Mouse (Mus musculus) MEL (cell line): Measurements from ENCODE around the gene Snap91. TPM values are rescaled to one million over a fixed set of nuclear protein-coding genes. Genes with fewer than 3 reads are reported as not detected.

ENCODE experiments used
- DNase-seq: peaks from one replicate; pipeline ENCODE4 v3.0.0; 2011; ENCODE audit warnings: low read depth, low spot score
- H3K27ac ChIP-seq: 2 replicates; pipeline ENCODE4 v1.5.1; 2012; ENCODE audit warnings: low read depth, mild to moderate bottlenecking, control low read depth, low read length, moderate library complexity; ENCODE audit not compliant: control insufficient read depth
- H3K27me3 ChIP-seq, 2 experiments: fragments of 150-350 bp in 1 of 2; sonication (generic) in 1 of 2; 2 replicates each; pipeline ENCODE4 v1.6.1; 2012; ENCODE audit warnings: low read length in 2 of 2, mild to moderate bottlenecking in 2 of 2, improper control_type of control experiment in 1 of 2, moderate library complexity in 1 of 2; ENCODE audit not compliant: insufficient read depth in 2 of 2, control insufficient read depth in 1 of 2
- H3K36me3 ChIP-seq, 2 experiments: 2 replicates each; pipeline ENCODE4 v1.6.1; 2012 to 2014; ENCODE audit warnings: low read length in 2 of 2, improper control_type of control experiment in 1 of 2, inconsistent platforms in 1 of 2, mild to moderate bottlenecking in 1 of 2; ENCODE audit not compliant: insufficient read depth in 2 of 2, control insufficient read depth in 1 of 2
- H3K4me1 ChIP-seq, 2 experiments: fragments of 150-350 bp in 1 of 2; sonication (generic) in 1 of 2; 2 replicates each; pipeline ENCODE4 v1.6.1; 2012; ENCODE audit warnings: low read length in 2 of 2, improper control_type of control experiment in 1 of 2, mild to moderate bottlenecking in 1 of 2; ENCODE audit not compliant: insufficient read depth in 2 of 2, control insufficient read depth in 1 of 2
- H3K4me3 ChIP-seq, 2 experiments: fragments of 150-350 bp in 1 of 2; sonication (generic) in 1 of 2; 2 replicates each; pipeline ENCODE4 v1.5.1; 2012; ENCODE audit warnings: low read depth in 2 of 2, low read length in 2 of 2, mild to moderate bottlenecking in 2 of 2, moderate library complexity in 2 of 2, control low read depth in 1 of 2, improper control_type of control experiment in 1 of 2; ENCODE audit not compliant: control insufficient read depth in 1 of 2, insufficient read depth in 1 of 2
- H3K79me2 ChIP-seq: 2 replicates; pipeline ENCODE4 v1.6.1; 2012; ENCODE audit warnings: mild to moderate bottlenecking, low read length, moderate library complexity; ENCODE audit not compliant: control insufficient read depth, poor library complexity, insufficient read depth
- H3K9ac ChIP-seq: 2 replicates; pipeline ENCODE4 v1.6.1; 2012; ENCODE audit warnings: low read depth, mild to moderate bottlenecking, control low read depth, low read length, moderate library complexity; ENCODE audit not compliant: control insufficient read depth, poor library complexity, severe bottlenecking
- H3K9me3 ChIP-seq: fragments of 150-350 bp; sonication (generic); replicated peaks from 2 replicates; pipeline ENCODE4 v1.6.1; 2012; ENCODE audit warnings: mild to moderate bottlenecking, low read length, improper control_type of control experiment, moderate library complexity; ENCODE audit not compliant: insufficient read depth
- BHLHE40 ChIP-seq: IDR thresholded peaks from 2 replicates; pipeline ENCODE4 v1.6.1; 2012; ENCODE audit warnings: low read depth, mild to moderate bottlenecking, inconsistent platforms, low read length, improper control_type of control experiment, borderline replicate concordance
- ETS1 ChIP-seq: IDR thresholded peaks from 2 replicates; pipeline ENCODE4 v1.6.1; 2012; ENCODE audit warnings: low read depth, mild to moderate bottlenecking, inconsistent platforms, low read length, improper control_type of control experiment, moderate library complexity
- GATA1 ChIP-seq: IDR thresholded peaks from 2 replicates; pipeline ENCODE4 v1.6.1; 2011; ENCODE audit warnings: low read depth, low read length, improper control_type of control experiment
- HCFC1 ChIP-seq: IDR thresholded peaks from 2 replicates; pipeline ENCODE4 v1.6.1; 2012; ENCODE audit warnings: low read depth, mild to moderate bottlenecking, inconsistent platforms, low read length, improper control_type of control experiment, moderate library complexity
- MAX ChIP-seq: IDR thresholded peaks from 2 replicates; pipeline ENCODE4 v1.6.1; 2011; ENCODE audit warnings: low read length, improper control_type of control experiment
- MAZ ChIP-seq: IDR thresholded peaks from 2 replicates; pipeline ENCODE4 v1.6.1; 2012; ENCODE audit warnings: low read depth, mild to moderate bottlenecking, inconsistent platforms, low read length, improper control_type of control experiment
- MYB ChIP-seq: IDR thresholded peaks from 2 replicates; pipeline ENCODE4 v1.6.1; 2011; ENCODE audit warnings: mild to moderate bottlenecking, low read depth, low read length, improper control_type of control experiment
- NRF1 ChIP-seq: IDR thresholded peaks from 2 replicates; pipeline ENCODE4 v1.6.1; 2014; ENCODE audit warnings: low read depth, mild to moderate bottlenecking, inconsistent platforms, low read length, improper control_type of control experiment, moderate library complexity; ENCODE audit not compliant: poor library complexity, insufficient read depth, severe bottlenecking
- POLR2A ChIP-seq, 2 experiments: IDR thresholded peaks; 2 replicates each; pipeline ENCODE4 v1.6.1; 2011 to 2012; ENCODE audit warnings: low read length in 2 of 2, mild to moderate bottlenecking in 2 of 2, control low read depth in 1 of 2, improper control_type of control experiment in 1 of 2, low read depth in 1 of 2, moderate library complexity in 1 of 2; ENCODE audit not compliant: control insufficient read depth in 1 of 2, insufficient read depth in 1 of 2, poor library complexity in 1 of 2
- RCOR1 ChIP-seq: IDR thresholded peaks from 2 replicates; pipeline ENCODE4 v1.6.1; 2012; ENCODE audit warnings: low read depth, mild to moderate bottlenecking, inconsistent platforms, low read length, improper control_type of control experiment
- SIN3A ChIP-seq: IDR thresholded peaks from 2 replicates; pipeline ENCODE4 v1.6.1; 2012; ENCODE audit warnings: low read length, improper control_type of control experiment, inconsistent platforms
- SMC3 ChIP-seq: IDR thresholded peaks from 2 replicates; pipeline ENCODE4 v1.6.1; 2011; ENCODE audit warnings: low read depth, low read length, improper control_type of control experiment
- USF1 ChIP-seq: IDR thresholded peaks from 2 replicates; pipeline ENCODE4 v1.6.1; 2014; ENCODE audit warnings: low read depth, mild to moderate bottlenecking, inconsistent platforms, low read length, improper control_type of control experiment, moderate library complexity
- USF2 ChIP-seq, 2 experiments: IDR thresholded peaks; 2 replicates each; pipeline ENCODE4 v1.6.1; 2011 to 2012; ENCODE audit warnings: improper control_type of control experiment in 2 of 2, low read length in 2 of 2, borderline replicate concordance in 1 of 2, inconsistent platforms in 1 of 2, low read depth in 1 of 2, mild to moderate bottlenecking in 1 of 2; ENCODE audit not compliant: insufficient read depth in 1 of 2
- ZC3H11A ChIP-seq: IDR thresholded peaks from 2 replicates; pipeline ENCODE4 v1.6.1; 2012; ENCODE audit warnings: low read depth, mild to moderate bottlenecking, inconsistent platforms, low read length, improper control_type of control experiment
- ZMIZ1 ChIP-seq: IDR thresholded peaks from 2 replicates; pipeline ENCODE4 v1.6.1; 2012; ENCODE audit warnings: low read depth, mild to moderate bottlenecking, inconsistent platforms, low read length, improper control_type of control experiment, moderate library complexity
- ZNF384 ChIP-seq: IDR thresholded peaks from 2 replicates; pipeline ENCODE4 v1.6.1; 2012; ENCODE audit warnings: low read depth, mild to moderate bottlenecking, inconsistent platforms, low read length, improper control_type of control experiment
- polyA plus RNA-seq, 2 experiments: library from polyadenylated mRNA; stranded (reverse) in 1 of 2; unstranded in 1 of 2; fragments of >175 nt in 1 of 2; fragments of >200 nt in 1 of 2; gene quantifications; 2 replicates each; pipeline versions ENCODE4 v1.2.1 to v1.2.4; 2012; ENCODE audit warnings: low replicate concordance in 2 of 2, low read depth in 1 of 2; ENCODE audit not compliant: insufficient read length in 2 of 2, insufficient read depth in 1 of 2, missing spikeins in 1 of 2
- total RNA-seq: library from RNA; depleted of rRNA; stranded (reverse); fragments of 300-350 nt; gene quantifications from 2 replicates; pipeline ENCODE4 v1.2.3, GENCODE M21; 2012

Gene Snap91
- total and polyA plus RNA-seq, 3 experiments = not detected

- Histone ChIP-seq H3K9me3 (no peaks in the 10 kb centered on the region), H3K9ac (no peak overlapping the region), H3K36me3 (no peaks in the 10 kb centered on the region), H3K4me3 (no peak overlapping the region), H3K27me3 (peaks cover 2 to 3% of the 10 kb centered on the region in 2 experiments; a peak in 1 of 4 replicates), H3K27ac (no peak overlapping the region), H3K4me1 (no peaks in the 10 kb centered on the region), H3K79me2 (no peaks in the 10 kb centered on the region)
- no peak for DNase-seq
- no peak for TF ChIP-seq BHLHE40
- TF ChIP-seq NRF1 = no peak
- no peak for TF ChIP-seq ZNF384
These were observed 113.5 kb downstream of the Snap91 start for GRCm38 (mm10) chr9:86766991-86767390.

DNA sequence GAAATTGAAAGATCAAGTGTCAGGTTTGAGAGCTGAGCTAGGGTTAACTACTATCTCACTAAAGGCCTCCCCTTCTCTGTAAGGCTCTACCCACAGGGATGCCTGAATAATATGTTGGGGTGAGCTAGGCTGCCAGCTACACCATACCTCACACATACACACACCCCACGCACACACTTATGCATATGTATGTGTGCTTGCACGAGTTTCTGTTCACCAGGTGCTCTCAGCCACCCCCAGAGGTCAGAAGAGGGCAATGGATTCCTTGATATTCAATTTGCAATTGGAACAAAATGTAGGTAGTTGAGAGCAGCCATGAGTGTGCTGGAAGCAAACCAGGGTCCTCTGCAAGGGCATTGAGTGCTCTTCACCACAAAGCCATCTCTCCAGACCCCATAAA lies 116.5 kb downstream of the Snap91 start:
- Histone ChIP-seq H3K9ac (no peak overlapping the region), H3K27me3 (peaks cover 2 to 3% of the 10 kb centered on the region in 2 experiments; a peak in 1 of 4 replicates), H3K27ac (no peak overlapping the region), H3K4me3 (no peak overlapping the region), H3K79me2 (no peaks in the 10 kb centered on the region), H3K4me1 (no peaks in the 10 kb centered on the region)
- no peak for DNase-seq
- TF ChIP-seq BHLHE40 = no peak
- TF ChIP-seq HCFC1 = no peak
- no peak for TF ChIP-seq USF2 (IDR thresholded peaks at IDR 0.05; ENCODE audit: borderline replicate concordance in 1 of 2, insufficient read depth in 1 of 2, low read depth in 1 of 2, low read length in 2 of 2)
- no peak for TF ChIP-seq ETS1
- TF ChIP-seq MAX = no peak
- TF ChIP-seq SMC3 = no peak
- no peak for TF ChIP-seq MYB
- no peak for TF ChIP-seq ZC3H11A
- TF ChIP-seq NRF1 = no peak
- no peak for TF ChIP-seq GATA1
- TF ChIP-seq, all 39 proteins: peak for 0
- Histone ChIP-seq H3K9me3 (no peaks in the 10 kb centered on the region), H3K36me3 (no peaks in the 10 kb centered on the region)

GRCm38 (mm10) chr9:86762477-86763376 lies 117.7 kb downstream of the Snap91 start:
- Histone ChIP-seq H3K4me3 (no peak overlapping the region), H3K9ac (no peak overlapping the region), H3K79me2 (no peaks in the 10 kb centered on the region), H3K27ac (no peak overlapping the region), H3K27me3 (peaks cover 2 to 3% of the 10 kb centered on the region in 2 experiments; a peak in 1 of 4 replicates), H3K9me3 (no peaks in the 10 kb centered on the region), H3K36me3 (no peaks in the 10 kb centered on the region), H3K4me1 (no peaks in the 10 kb centered on the region)
- TF ChIP-seq NRF1 = no peak
- TF ChIP-seq MAX = no peak
- no peak for TF ChIP-seq ZC3H11A
- no peak for TF ChIP-seq USF1
- no peak for TF ChIP-seq POLR2A (IDR thresholded peaks at IDR 0.05; ENCODE audit: control insufficient read depth in 1 of 2, insufficient read depth in 1 of 2, low read depth in 1 of 2, low read length in 2 of 2, poor library complexity in 1 of 2)
- no peak for TF ChIP-seq HCFC1
- TF ChIP-seq RCOR1 = no peak
- TF ChIP-seq MAZ = no peak
- TF ChIP-seq ZMIZ1 = no peak
- no peak for TF ChIP-seq SIN3A
- no peak for DNase-seq
